In genomic region chr1:63473272-63473671, GRCm38 (mm10) we compare ENCODE assay signal across 17 mouse cellular contexts. TPM values are rescaled to one million over a fixed set of nuclear protein-coding genes. Genes with fewer than 3 reads are reported as not detected.
"Had no signal": no experiment of that assay in that cellular context is flagged by ENCODE, and none has a peak within 500 bp of the region (broad histone marks: within the 10 kb centered on the region; RNA-seq: fewer than 3 reads in every experiment).

No protein-coding gene starts in this region.

- H3K9me3 ChIP-seq: intestine, embryonic 15.5 days; kidney, embryonic 15.5 days; limb, embryonic 12.5 days; liver, embryonic 13.5 days; lung, embryonic 15.5 days; megakaryocyte, embryonic 14.5 days; midbrain, embryonic 13.5 days; stomach, embryonic 15.5 days had no signal

- H3K9ac ChIP-seq: intestine, embryonic 15.5 days; kidney, embryonic 15.5 days; limb, embryonic 12.5 days; liver, embryonic 13.5 days; liver, postnatal 0 days; lung, embryonic 15.5 days; midbrain, embryonic 13.5 days; stomach, embryonic 15.5 days had no signal

- H3K36me3 ChIP-seq: intestine, embryonic 15.5 days; kidney, embryonic 15.5 days; limb, embryonic 12.5 days; liver, embryonic 13.5 days; lung, embryonic 15.5 days; stomach, embryonic 15.5 days had no signal

- H3K27ac ChIP-seq: intestine, embryonic 15.5 days; kidney, embryonic 15.5 days; limb, embryonic 12.5 days; liver, embryonic 13.5 days; lung, embryonic 15.5 days; macrophage; midbrain, embryonic 13.5 days; stomach, embryonic 15.5 days had no signal

- H3K4me1 ChIP-seq: intestine, embryonic 15.5 days; liver, embryonic 13.5 days; lung, embryonic 15.5 days; megakaryocyte, embryonic 14.5 days; stomach, embryonic 15.5 days had no signal

- H3K4me3 ChIP-seq: intestine, embryonic 15.5 days; kidney, embryonic 15.5 days; limb, embryonic 12.5 days; liver, embryonic 13.5 days; lung, embryonic 15.5 days; megakaryocyte, embryonic 14.5 days; midbrain, embryonic 13.5 days; stomach, embryonic 15.5 days had no signal

- H3K4me2 ChIP-seq: intestine, embryonic 15.5 days; kidney, embryonic 15.5 days; limb, embryonic 12.5 days; liver, embryonic 13.5 days; lung, embryonic 15.5 days; midbrain, embryonic 13.5 days; stomach, embryonic 15.5 days had no signal

- H3K27me3 ChIP-seq: intestine, embryonic 15.5 days; kidney, embryonic 15.5 days; liver, embryonic 13.5 days; lung, embryonic 15.5 days; midbrain, embryonic 13.5 days; stomach, embryonic 15.5 days had no signal

- ATAC-seq: intestine, embryonic 15.5 days; liver, postnatal 0 days had no signal

- DNase-seq: kidney, adult 2 months; kidney, postnatal 25 days; liver; liver, embryonic 13.5 days; liver, postnatal 0 days; lung, postnatal 14 days; right cerebral cortex, postnatal 14 days; thymus, postnatal 36 days had no signal

RNA-seq across cellular contexts. Expression of gene Adam23, which starts 27.6 kb away (rescaled TPM):
- total RNA-seq: neutrophil, adult 5-6 weeks had no signal
- polyA plus RNA-seq: macrophage had no signal
